Mouse (Mus musculus) thymus, postnatal 10 days (tissue): Measurements from ENCODE around the gene Uap1.

Experiments used
- DNase-seq, 2 experiments: peaks; one replicate each; pipeline ENCODE4 v3.0.0; 2021; ENCODE audit warnings: low spot score in 2 of 2

The Uap1 gene

DNA sequence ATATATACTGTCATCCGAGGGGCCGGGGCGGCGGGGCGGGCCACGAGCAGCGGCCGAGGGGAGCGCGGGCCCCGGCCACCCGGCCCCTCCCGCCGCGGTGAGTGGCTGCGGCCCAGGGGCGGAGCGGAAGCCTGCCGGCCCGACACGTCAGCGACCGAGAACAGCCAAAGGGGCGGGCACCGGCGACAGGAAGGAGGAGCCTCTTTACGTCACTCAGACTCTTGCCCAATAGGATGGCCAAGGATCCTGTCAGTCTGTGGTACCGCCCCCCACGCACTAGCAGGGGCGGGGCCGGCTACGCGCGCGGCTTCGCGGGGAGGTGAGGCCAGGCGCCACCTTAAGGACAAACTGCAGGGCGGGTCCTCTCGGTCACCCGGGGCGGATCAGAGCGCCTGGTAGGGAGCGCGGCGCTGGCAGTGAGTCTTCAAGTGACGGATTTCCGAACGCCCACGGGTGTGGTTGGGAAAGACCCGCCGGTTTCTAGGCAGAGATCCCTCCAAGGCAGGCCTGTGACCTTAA, at the start of gene Uap1:
TSS of gene Uap1 (minus strand) at position 144 of the 519 bp plus-strand sequence.
- DNase-seq: peak; percentile 98

DNA sequence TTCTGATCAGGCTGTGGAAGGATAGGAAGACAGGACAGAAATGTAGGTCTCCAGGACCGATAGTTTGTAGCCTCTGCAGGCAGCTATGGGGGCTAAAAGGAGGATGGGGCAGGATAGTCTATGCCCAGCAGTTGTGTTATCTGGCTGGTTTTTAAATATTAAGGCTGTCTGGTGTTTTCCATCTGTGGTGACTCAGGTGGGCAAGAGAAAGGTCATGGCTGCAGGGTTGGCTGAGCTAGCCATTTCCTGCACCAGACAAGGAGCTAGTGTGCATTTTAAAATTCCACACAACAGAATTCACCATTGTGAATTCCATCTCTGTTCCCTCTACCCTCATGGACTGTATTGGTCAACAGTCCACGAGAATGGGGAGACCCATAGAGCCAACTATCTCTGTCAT, 48.5 kb upstream of the Uap1 start:
- DNase-seq: no peak

DNA sequence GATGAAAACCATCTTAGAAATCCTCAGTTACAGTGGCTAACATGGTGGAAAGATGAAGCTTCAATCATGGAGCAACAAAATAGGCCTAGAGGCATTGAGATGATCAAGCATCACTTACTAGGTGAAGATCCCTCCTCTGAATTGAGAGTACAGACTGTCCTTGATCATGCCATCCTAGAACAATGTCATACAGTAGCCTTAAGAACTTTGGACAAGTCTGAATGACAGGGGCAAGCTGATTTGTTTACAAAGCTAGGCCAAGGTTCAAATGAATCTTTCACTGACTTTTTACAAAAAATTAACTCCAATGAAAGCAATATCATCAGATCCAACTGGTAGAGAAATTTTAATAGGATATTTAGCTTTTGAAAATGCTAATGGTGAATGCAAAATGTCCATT, 45.6 kb upstream of the Uap1 start:
- no peak for DNase-seq

DNA sequence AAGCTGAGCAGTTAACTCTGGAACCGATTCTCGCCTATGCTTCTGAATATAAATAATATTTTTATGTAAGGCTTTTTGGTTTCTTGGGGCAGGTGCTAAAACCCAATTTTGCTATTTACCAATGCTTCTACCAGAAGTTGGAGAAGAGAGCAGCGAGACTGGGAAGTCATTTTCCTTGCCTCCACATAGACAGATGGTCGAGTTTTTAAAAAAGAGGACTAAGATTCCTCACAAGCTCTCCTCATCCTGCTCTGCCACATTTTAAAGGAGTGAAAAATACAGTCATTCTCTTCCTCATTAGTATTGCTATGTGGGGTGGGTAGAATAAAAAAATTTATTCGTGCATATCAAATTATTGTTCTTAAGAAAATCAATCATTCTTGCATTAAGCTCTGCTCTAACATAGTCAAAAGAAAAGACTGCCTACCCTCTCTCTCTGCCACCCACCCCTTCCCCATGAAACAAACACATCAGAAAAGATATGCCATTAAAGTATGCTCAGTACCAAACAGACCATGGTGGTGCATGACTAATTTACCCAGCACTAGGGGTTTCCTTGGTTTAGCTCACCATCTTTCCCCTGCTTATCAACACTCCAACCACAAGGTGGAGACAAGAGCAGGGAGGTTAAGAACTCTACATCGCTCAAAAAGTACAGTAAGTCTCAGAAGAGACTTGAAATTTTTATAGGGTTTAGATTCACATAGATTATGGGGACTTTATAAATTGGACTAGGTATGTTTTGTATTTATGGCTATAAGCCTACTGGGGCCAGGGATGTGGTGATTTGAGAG, 43.5 kb upstream of the Uap1 start:
- DNase-seq: peak in 1 of 2 experiments; percentile 20

DNA sequence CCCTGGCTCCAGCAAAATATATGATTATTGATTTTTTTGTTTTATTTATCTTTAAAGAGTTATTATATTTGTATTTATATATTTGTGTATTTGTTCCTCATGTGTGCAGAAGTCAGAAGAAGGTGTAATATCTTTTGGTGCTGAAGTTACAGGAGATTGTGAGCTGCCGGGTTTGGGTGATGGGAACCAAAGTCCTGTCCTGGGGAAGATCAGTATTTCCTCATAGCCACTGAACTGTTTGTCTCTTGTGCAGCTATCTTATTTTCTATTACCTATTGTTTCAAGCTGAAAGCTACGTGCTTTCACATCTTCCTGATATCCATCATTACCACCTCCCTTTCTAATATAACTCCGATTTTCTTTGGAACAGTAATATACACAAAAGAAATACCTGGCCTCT, 40.8 kb upstream of the Uap1 start:
- no peak for DNase-seq

DNA sequence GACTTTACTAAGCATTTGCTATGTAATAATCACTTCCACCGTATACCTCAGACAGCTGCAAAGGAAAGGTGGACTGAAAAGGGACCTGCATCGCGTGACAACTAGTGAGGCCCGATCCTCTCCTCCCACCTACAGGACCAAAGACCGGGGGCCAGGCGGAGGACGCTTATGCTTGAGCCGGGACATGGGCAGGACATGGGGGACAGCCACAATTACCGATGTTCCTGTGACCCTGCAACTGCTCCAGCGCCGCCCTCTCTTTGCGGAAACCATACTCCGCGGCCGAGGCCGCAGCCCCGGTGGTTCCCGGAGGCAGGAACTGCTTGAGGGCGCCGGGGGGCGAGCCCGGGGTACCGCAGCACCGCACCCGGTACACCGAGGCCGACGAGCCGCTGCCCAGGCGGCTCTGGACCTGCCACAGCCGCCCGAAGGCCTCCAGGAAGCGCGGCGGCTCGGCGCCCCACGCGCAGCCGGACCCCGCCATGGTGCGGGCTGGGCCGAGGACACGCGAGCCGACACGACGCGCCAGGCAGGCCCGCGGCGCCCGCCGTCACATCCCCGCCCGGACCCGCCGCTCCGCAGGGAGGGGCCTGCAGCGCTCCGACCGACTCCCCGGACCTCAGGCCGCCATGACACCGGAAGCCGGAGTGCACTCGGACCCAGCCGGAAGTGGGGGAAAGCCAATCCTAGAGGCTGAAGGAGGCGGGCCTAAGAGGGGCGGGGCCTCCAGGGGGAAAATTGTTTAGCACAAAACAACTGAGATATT, 40.2 kb upstream of the Uap1 start, which contains the start of gene Uhmk1:
TSS of gene Uhmk1 (minus strand) at position 641 of the 766 bp plus-strand sequence.
- peak; percentile 86 for DNase-seq

DNA sequence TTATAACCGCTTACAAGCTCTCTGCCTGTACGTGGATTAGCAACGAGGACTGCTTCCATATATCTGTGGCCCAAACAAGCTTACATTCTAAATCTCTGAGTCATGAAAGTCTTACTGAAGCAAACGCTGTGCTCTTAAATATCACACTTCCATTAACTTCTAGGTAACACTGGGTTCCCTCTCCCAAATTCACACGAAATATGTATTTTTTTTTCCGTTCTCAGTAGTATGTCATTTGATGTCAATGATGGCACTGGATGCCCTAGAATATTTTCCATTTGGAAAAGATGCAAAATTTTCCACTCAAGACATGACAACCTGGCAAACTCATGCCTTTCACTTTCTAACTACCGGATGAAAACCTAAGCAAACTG, 39.6 kb upstream of the Uap1 start:
- no peak for DNase-seq

DNA sequence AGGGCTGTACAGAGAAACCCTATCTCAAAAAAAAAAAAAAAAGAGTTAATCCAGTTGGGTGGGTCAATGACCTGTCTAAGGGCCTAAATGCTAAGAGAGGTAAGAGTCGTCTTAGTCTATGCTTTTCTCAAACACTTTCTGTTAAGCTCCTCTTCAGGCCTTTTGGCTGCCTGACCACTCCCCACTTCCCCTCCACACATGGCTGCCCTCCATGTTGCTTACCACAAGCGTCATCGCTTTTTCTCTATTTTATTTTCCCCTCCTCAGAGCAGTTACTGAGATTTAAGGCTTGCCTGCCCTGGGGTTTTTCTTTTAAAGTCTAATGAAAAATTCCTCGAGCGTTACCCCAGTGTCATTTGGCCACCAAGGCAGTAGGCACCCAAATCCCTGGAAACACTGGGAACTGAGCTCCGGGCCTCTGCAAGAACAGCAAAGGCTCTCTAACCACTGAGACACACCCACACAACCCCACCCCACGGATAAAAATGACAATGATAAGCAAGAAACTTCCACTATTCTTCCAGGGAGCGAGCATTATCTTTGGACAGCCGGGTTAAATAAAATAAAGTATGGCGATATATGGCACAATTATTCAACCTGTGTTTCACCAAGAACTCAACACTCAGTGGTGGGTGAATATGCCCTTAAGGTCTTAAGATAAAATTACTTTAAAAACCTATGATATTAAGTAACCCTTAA, 38.6 kb upstream of the Uap1 start:
- DNase-seq: no peak

DNA sequence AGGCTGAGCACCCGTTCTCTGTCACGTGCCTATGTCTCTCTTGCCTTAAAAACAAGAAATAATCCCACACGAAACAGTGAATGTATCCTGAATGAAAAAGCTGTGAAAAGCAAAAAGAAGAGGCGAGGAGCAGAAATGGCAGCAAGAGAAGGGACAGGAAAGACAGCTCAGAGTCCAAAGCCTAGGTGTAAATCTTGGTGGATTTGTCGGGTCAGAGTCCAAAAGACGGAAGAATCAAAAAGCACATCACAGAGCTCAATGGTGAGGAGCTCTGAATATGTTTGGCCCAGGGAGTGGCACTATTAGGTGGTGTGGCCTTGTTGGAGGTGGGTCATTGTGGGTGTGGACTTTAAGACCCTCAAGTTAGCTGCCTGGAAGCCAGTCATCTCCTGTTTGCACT, 31.6 kb upstream of the Uap1 start:
- DNase-seq: no peak

DNA sequence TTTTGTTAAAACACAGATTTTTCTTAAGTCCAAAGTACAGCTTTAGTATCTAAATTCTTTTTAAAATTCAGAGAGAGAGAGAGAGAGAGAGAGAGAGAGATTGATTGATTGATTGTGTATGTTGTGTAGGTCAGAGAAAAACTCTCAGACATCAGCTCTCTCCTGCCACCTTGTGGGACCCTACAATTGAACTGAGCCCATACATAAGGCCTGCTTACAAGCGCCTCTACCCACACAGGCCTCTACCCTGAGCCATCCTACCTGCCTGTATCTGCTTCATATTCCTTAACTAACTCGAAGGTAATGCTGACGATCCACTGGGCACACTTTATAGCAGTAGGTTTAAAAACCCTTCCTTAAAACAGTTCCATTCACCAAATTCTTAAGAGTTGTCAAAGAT, 25.6 kb upstream of the Uap1 start:
- DNase-seq: peak in 1 of 2 experiments; percentile 12

DNA sequence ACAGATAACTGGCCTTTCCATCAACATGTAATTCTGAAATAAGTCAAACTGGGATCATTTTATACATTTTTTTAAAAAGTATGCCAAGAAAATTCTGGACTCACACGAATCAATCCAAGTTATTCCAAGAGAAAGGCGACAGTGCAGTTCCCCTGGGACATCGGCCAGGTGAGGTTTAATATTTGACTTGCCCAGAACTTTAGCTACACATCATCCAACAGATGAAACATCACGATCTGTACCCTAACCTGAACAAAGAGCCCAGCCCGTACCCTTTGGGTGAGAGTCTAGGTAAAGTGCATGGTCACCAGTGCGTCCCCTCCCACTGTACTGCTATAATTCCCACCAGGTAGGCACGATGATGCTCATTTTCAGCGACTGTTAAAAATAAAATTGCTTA, 21.5 kb upstream of the Uap1 start:
- DNase-seq: no peak

DNA sequence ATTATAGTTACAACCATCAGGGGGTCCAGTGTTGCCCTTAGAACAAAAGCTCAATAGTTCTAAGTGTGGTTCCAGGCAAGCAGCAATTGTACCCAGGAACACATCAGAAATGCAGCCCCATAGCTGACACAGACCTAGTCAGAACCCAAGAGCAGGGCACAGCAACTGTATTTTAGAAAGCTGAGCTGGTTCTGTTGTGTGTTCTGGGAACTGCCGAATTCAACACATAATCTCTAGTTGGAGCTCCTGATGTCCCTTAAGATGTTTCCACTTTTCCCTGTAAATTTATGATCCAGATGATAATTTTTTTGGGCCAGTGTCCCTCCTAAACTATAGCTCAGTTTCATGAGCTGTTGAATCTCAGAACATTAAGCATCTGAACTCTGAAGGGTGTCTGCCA, 17.2 kb upstream of the Uap1 start:
- no peak for DNase-seq

DNA sequence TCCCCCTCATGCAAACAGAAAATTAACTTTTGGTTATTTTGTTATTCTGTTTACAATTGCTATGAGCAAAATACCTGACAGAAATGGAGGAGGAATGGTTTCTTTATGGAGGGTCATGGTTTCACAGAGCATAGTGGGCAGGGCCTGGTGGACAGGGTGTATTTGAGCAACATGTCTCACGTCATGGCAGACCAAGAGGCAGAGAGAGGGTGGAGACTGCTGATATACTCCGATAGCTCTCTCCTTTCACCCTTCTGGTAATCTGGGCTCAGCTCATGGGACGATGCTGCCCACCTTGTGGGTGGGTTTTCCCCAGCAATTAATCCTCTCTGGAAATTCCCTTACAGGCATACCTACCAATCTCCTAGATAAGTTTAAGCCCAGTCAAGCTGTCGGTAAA, 15.5 kb upstream of the Uap1 start:
- no peak for DNase-seq

DNA sequence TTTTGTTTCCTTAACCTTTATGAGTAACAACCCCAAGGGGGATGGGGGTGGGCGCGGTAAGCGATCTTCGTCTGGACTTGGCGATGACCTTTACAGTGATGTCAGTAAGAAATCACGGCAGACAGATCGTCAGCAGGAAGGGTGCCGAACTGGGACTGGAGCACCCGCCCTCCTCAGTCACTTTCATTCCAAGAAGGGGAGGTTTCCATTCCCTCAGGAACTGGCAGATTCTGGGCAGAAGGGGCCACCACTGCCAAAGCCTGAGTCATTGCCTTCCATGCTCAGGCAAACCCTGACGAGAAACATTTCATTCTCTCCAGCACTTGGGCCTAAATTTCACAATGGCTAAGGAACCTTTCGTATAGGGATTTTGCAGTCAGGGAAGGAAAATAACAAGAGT, 13.8 kb upstream of the Uap1 start:
- DNase-seq: no peak

DNA sequence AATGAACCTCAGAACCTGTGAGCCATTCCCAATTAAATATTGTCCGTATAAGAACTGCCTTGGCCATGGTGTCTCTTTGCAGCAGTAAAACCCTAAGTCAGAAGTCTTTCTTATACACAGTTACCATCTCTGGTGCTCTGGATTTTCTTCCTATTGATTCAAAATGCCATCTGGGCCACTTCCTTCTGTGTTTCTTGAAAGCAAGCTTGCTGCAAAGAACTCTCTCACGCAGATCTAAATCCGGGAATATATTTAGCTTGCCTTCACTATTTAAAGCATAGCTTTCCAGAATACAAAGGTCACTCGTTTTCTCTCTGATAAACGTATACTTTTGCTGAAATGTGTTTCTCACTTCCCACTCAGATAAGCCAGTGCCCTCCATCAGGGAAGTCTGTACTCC, 11.8 kb upstream of the Uap1 start:
- no peak for DNase-seq

DNA sequence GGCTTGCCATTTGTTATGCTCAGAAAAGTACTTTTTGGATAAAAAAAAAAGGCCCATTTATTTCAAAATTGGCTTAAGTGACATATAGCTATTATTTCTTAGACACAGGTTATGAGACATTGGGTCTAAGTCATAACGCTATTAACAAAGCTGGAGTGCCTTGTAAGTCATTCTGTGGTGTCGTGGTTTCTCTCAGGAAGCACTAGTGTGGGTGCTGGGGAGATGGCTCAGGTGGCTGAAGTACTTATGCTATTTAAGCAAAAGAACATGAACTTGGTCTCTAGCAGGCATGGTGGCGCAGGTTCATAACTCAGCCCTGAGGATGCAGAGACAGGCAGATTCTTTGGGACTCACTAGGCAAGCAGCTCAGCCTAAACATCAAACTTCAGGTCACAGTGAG, 10.4 kb upstream of the Uap1 start:
- no peak for DNase-seq

DNA sequence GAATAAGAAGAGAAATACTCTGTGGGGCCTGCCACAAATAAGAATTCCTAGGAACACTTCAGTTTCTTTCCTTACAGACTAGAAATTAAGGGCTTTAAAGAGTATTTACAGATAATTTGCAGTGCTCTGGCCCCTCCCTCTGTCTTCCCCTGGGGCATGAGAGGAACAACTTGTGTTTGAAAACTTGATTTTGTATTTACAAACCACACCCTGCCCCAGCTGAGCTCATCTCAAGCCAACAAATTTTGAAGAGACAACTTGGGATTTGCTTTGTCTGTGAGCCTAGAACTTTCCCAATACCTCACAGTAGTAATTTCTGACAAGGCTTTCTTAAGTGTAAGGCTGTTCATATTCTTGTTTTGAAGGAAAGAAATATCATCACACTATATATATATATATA, 7.9 kb upstream of the Uap1 start:
- no peak for DNase-seq

DNA sequence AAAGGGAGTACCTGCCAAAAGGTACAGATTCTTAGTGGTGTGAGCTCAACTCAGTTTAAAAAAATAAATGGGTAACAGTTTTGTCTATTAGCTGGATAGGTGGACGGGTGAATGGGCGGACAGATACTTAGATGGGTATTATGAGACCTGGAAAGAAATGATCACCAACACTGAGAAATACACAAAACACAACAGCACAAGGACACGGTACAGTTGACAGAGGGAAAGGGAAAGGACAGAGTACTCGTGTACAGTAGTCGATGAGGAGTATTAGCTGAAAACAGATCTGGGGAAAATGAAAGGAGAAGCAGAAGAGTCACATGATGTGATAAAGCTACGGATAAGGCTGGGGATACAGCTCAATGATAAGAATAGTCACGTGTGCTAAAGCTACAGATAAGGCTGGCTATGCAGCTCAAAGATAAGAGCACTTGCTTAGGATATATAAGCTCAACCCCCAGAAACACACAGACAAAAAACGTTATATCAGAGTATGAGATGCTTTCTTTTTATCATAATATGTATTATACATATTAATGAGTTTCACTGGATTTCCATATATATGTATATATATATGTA, 2.0 kb upstream of the Uap1 start:
- DNase-seq: no peak

DNA sequence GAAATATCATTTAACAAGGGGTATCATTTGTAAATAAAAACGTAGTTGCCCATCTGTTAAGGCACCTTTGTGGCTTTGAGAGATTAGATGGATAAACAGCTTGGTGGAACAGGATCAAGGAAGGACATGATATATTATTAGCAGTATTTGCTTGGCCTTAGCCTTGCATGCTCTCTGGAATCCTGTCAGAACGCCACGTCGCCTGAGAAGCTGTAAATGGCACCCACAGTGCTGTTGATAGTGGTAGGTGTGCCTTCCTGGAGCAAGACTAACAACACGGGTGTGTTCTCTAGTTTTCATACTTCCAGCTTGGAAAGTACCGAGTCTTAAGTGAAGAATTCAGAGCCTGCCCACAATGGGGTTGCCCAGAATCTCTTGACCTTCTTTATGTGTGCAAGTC, 1.1 kb upstream of the Uap1 start:
- no peak for DNase-seq

DNA sequence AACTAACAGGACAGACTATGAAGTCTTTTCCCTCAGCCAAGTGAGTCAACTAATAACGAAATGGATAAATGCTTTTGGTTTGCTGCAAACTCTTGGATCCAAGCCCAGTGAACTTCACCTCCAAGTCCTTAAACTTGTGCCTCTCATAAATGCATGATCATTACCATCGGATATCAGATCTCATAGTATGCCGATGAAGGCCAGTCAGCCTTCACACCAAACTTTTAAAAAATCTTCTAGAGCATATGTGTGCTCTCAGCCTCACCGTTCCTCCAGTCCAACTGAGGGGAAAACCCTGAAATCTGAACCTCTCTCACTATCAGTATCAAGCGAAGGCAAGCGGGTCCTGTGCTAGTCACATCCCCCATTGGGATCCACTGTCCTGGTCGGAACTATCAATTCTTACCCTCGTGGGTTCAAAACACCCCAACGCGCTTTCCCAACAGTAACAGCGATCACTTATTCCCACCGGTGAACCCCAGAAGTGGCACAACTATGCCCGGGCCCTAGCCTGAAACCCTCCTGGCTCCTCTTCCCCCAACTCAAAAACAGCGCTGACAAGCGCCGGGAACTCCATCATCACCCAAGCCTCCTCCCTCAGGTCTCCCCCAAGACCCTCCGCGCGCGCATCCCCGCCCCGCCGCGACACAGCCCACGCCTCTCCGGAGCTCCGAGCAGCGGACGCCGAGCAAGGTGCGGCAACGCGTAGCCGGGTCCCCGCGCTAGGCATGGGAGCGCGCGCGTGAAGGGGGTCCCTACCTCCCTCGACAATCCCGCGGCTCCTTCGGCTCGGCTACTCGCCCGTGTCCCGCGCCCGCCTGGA, 555 bp downstream of the Uap1 start:
- DNase-seq: peak; percentile 69 to 77

DNA sequence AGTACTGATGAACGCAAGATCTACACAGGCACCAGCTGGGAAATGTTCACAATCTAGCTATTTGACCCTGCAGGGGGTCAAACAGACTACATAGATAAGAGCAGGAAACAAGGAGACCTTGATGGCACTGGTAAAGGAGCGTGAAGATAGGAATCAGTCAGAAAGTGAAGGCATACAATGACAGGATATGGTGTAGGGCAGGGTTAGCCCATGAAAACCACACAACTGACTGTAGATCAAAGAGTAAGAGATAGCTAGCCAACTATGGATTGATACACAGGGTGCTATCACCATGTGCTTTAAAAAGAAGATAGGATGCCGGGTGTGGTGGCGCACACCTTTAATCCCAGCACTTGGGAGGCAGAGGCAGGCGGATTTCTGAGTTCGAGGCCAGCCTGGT, 7.0 kb downstream of the Uap1 start:
- DNase-seq: no peak
